ENCODE assay signal across 8 mouse cellular contexts in genomic region chr11:70670483-70670882, GRCm38 (mm10). TPM values are rescaled to one million over a fixed set of nuclear protein-coding genes. Genes with fewer than 3 reads are reported as not detected.
A peak's percentile ranks its signal among the peaks of the same experiment; 100 is the strongest.
DNase-seq lines count a peak whose midpoint lies in the region; ATAC-seq and TF ChIP-seq lines count a peak whose summit lies in the region.

No protein-coding gene starts in this region.

- peak; percentile 54 for DNase-seq in cerebellum, adult 9-10 months
- DNase-seq in cerebellum, postnatal 4 days (ENCODE audit: low spot score in 2 of 2): no peak
- DNase-seq in spleen, adult 2 months (ENCODE audit: low read depth in 1 of 2, low spot score in 2 of 2): no peak
- DNase-seq in spleen, postnatal 4 days (ENCODE audit: low spot score in 2 of 2): no peak
- no peak for DNase-seq in spleen, postnatal 14 days (ENCODE audit: low spot score in 2 of 2)
- no peak for DNase-seq in B cell, adult 2 months

- H3K27me3 ChIP-seq in spleen, adult 2 months (ENCODE audit: control insufficient read depth, insufficient read depth, low read length): no peaks in the 10 kb centered on the region
- no peaks in the 10 kb centered on the region for H3K27me3 ChIP-seq in kidney, embryonic 16.5 days (ENCODE audit: insufficient read depth, low read length)
- H3K27me3 ChIP-seq in neural tube, embryonic 13.5 days: no peaks in the 10 kb centered on the region

- H3K36me3 ChIP-seq in spleen, adult 2 months (ENCODE audit: control insufficient read depth, insufficient read depth, low read length): peaks cover 11% of the 10 kb centered on the region
- peaks cover 19% of the 10 kb centered on the region for H3K36me3 ChIP-seq in kidney, embryonic 16.5 days (ENCODE audit: insufficient read depth, low read length)
- H3K36me3 ChIP-seq in neural tube, embryonic 13.5 days: peaks cover 40% of the 10 kb centered on the region

- peak overlapping the region; percentile 91 for H3K9ac ChIP-seq in kidney, embryonic 16.5 days (replicated peaks; ENCODE audit: low read length)
- peak overlapping the region; percentile 91 for H3K9ac ChIP-seq in neural tube, embryonic 13.5 days

- WGBS in spleen, adult 2 months: 74% methylated on average over 14 of the region's 14 CpGs
- WGBS in kidney, embryonic 16.5 days: 35% methylated on average over 14 of the region's 14 CpGs
- WGBS in neural tube, embryonic 13.5 days: 54% methylated on average over 14 of the region's 14 CpGs

- TF ChIP-seq CTCF in spleen, adult 2 months (IDR thresholded peaks at IDR 0.05; ENCODE audit: extremely low read depth, insufficient read depth, insufficient read length, insufficient replicate concordance): no peak

- no peak for ATAC-seq in kidney, embryonic 16.5 days (ENCODE audit: low FRiP score, low TSS enrichment)
- no peak for ATAC-seq in neural tube, embryonic 13.5 days (ENCODE audit: low read depth)

- no peak overlapping the region for H3K4me3 ChIP-seq in spleen, adult 2 months (ENCODE audit: extremely low read depth, insufficient read depth, insufficient read length)
- H3K4me3 ChIP-seq in kidney, embryonic 16.5 days (ENCODE audit: low read length): peak overlapping the region; percentile 75
- peak overlapping the region; percentile 66 for H3K4me3 ChIP-seq in neural tube, embryonic 13.5 days

- H3K4me2 ChIP-seq in kidney, embryonic 16.5 days (replicated peaks; ENCODE audit: low read depth, low read length): peak overlapping the region; percentile 89
- H3K4me2 ChIP-seq in neural tube, embryonic 13.5 days: peak overlapping the region; percentile 92

- no peak for TF ChIP-seq POLR2A in spleen, adult 2 months (IDR thresholded peaks at IDR 0.05; ENCODE audit: low read depth, low read length)

- peak overlapping the region; percentile 97; the same call in 1 of the 2 replicates for H3K27ac ChIP-seq in spleen, adult 2 months (ENCODE audit: insufficient read depth, low read length)
- H3K27ac ChIP-seq in kidney, embryonic 16.5 days (ENCODE audit: low read length): peak overlapping the region; percentile 99
- peak overlapping the region; percentile 98 for H3K27ac ChIP-seq in neural tube, embryonic 13.5 days (replicated peaks)

- no peaks in the 10 kb centered on the region for H3K9me3 ChIP-seq in kidney, embryonic 16.5 days (ENCODE audit: low read length)
- no peaks in the 10 kb centered on the region for H3K9me3 ChIP-seq in neural tube, embryonic 13.5 days

- H3K4me1 ChIP-seq in spleen, adult 2 months (ENCODE audit: control insufficient read depth, insufficient read depth, insufficient read length): peaks cover 9% of the 10 kb centered on the region; the same call in 1 of the 2 replicates
- H3K4me1 ChIP-seq in kidney, embryonic 16.5 days (ENCODE audit: insufficient read depth, low read length): peaks cover 24% of the 10 kb centered on the region
- H3K4me1 ChIP-seq in neural tube, embryonic 13.5 days (replicated peaks): peaks cover 37% of the 10 kb centered on the region

RNA-seq across cellular contexts. Expression of gene Spag7, which starts 1.3 kb away (rescaled TPM):
- 20.0 and 20.2 TPM in 2 replicates for polyA plus RNA-seq in spleen, adult 2 months (2012; rRNA removed)
- 206 and 209 TPM in 2 replicates for polyA plus RNA-seq in kidney, embryonic 16.5 days (2015; fragmentation: Nextera tagmentation; extraction: Ambion mirVana)
- 169 and 172 TPM in 2 replicates for polyA plus RNA-seq in neural tube, embryonic 13.5 days (2015; fragmentation: Nextera tagmentation; extraction: Ambion mirVana)

RNA-seq across cellular contexts. Expression of gene Eno3, which starts 13.5 kb away (rescaled TPM):
- polyA plus RNA-seq in spleen, adult 2 months (2012; rRNA removed): 15.3 and 20.0 TPM in 2 replicates
- polyA plus RNA-seq in kidney, embryonic 16.5 days (2015; fragmentation: Nextera tagmentation; extraction: Ambion mirVana): 23.1 and 28.0 TPM in 2 replicates
- 9.4 and 14.9 TPM in 2 replicates for polyA plus RNA-seq in neural tube, embryonic 13.5 days (2015; fragmentation: Nextera tagmentation; extraction: Ambion mirVana)

RNA-seq across cellular contexts. Expression of gene Pfn1, which starts 16.0 kb away (rescaled TPM):
- polyA plus RNA-seq in spleen, adult 2 months (2012; rRNA removed): 2,122 and 3,201 TPM in 2 replicates
- 1,671 and 1,948 TPM in 2 replicates for polyA plus RNA-seq in kidney, embryonic 16.5 days (2015; fragmentation: Nextera tagmentation; extraction: Ambion mirVana)
- 970 and 979 TPM in 2 replicates for polyA plus RNA-seq in neural tube, embryonic 13.5 days (2015; fragmentation: Nextera tagmentation; extraction: Ambion mirVana)

RNA-seq across cellular contexts. Expression of gene Camta2, which starts 17.4 kb away (rescaled TPM):
- polyA plus RNA-seq in spleen, adult 2 months (2012; rRNA removed): 36.6 and 38.8 TPM in 2 replicates
- polyA plus RNA-seq in kidney, embryonic 16.5 days (2015; fragmentation: Nextera tagmentation; extraction: Ambion mirVana): 12.7 and 17.0 TPM in 2 replicates
- 16.9 and 19.5 TPM in 2 replicates for polyA plus RNA-seq in neural tube, embryonic 13.5 days (2015; fragmentation: Nextera tagmentation; extraction: Ambion mirVana)

RNA-seq across cellular contexts. Expression of gene Slc25a11, which starts 23.2 kb away (rescaled TPM):
- polyA plus RNA-seq in spleen, adult 2 months (2012; rRNA removed): 73.0 and 78.7 TPM in 2 replicates
- polyA plus RNA-seq in kidney, embryonic 16.5 days (2015; fragmentation: Nextera tagmentation; extraction: Ambion mirVana): 229 and 235 TPM in 2 replicates
- 150 and 153 TPM in 2 replicates for polyA plus RNA-seq in neural tube, embryonic 13.5 days (2015; fragmentation: Nextera tagmentation; extraction: Ambion mirVana)
